Comparison of ENCODE assay signal across 18 mouse cellular contexts in genomic region chr5:140177582-140177981, GRCm38 (mm10).
DNase-seq lines count a peak whose midpoint lies in the region; ATAC-seq lines count a peak whose summit lies in the region.
"Had no signal": no experiment of that assay in that cellular context is flagged by ENCODE, and none has a peak within 500 bp of the region (broad histone marks: within the 10 kb centered on the region; RNA-seq: fewer than 3 reads in every experiment).

No protein-coding gene starts in this region.

- DNase-seq in heart, adult 8-10 months (ENCODE audit: low spot score): no peak
- no peak for DNase-seq in kidney, postnatal 4 days
- DNase-seq in right cerebral cortex, postnatal 4 days: no peak
- DNase-seq: embryo, embryonic 11 days had no signal

- no peaks in the 10 kb centered on the region for H3K36me3 ChIP-seq in heart, embryonic 13.5 days
- no peaks in the 10 kb centered on the region for H3K36me3 ChIP-seq in kidney, embryonic 16.5 days (ENCODE audit: insufficient read depth, low read length)
- H3K36me3 ChIP-seq: embryonic facial prominence, embryonic 13.5 days; forebrain, embryonic 12.5 days; forebrain, embryonic 15.5 days; hindbrain, embryonic 15.5 days; intestine, embryonic 15.5 days had no signal

- no peak overlapping the region for H3K4me2 ChIP-seq in heart, embryonic 13.5 days
- H3K4me2 ChIP-seq in kidney, embryonic 16.5 days (replicated peaks; ENCODE audit: low read depth, low read length): no peak overlapping the region
- H3K4me2 ChIP-seq: embryonic facial prominence, embryonic 13.5 days; forebrain, embryonic 12.5 days; forebrain, embryonic 15.5 days; heart, embryonic 11.5 days; hindbrain, embryonic 15.5 days; intestine, embryonic 15.5 days had no signal

- no peaks in the 10 kb centered on the region for H3K27me3 ChIP-seq in heart, embryonic 13.5 days (replicated peaks)
- no peaks in the 10 kb centered on the region for H3K27me3 ChIP-seq in kidney, embryonic 16.5 days (ENCODE audit: insufficient read depth, low read length)
- H3K27me3 ChIP-seq: embryonic facial prominence, embryonic 13.5 days; forebrain, embryonic 12.5 days; forebrain, embryonic 15.5 days; hindbrain, embryonic 15.5 days; intestine, embryonic 15.5 days had no signal

- H3K4me1 ChIP-seq in heart, embryonic 13.5 days: peaks cover 21% of the 10 kb centered on the region
- H3K4me1 ChIP-seq in kidney, embryonic 16.5 days (ENCODE audit: insufficient read depth, low read length): peaks cover 40% of the 10 kb centered on the region
- H3K4me1 ChIP-seq: intestine, embryonic 15.5 days had no signal

- no peak overlapping the region for H3K4me3 ChIP-seq in heart, embryonic 13.5 days
- H3K4me3 ChIP-seq in kidney, embryonic 16.5 days (ENCODE audit: low read length): no peak overlapping the region
- H3K4me3 ChIP-seq: embryonic facial prominence, embryonic 10.5 days; embryonic facial prominence, embryonic 13.5 days; erythroblast, embryonic 14.5 days; forebrain, embryonic 12.5 days; forebrain, embryonic 15.5 days; heart, adult 2 months; hindbrain, embryonic 15.5 days; intestine, embryonic 15.5 days had no signal

- no peak for ATAC-seq in heart, embryonic 13.5 days (ENCODE audit: extremely low read depth, insufficient number of reproducible peaks, low FRiP score, low TSS enrichment)
- ATAC-seq in kidney, embryonic 16.5 days (ENCODE audit: low FRiP score, low TSS enrichment): no peak
- 0 out of 2 replicates have a peak, but pooled peaks have one; percentile 24 for ATAC-seq in common myeloid progenitor, adult 5-6 weeks (replicated peaks; ENCODE audit: low read depth, poor library complexity, severe bottlenecking)
- ATAC-seq: activated CD4-positive, CD25-positive, alpha-beta regulatory T cell, adult 4 months; CD4-positive, CD25-positive, alpha-beta regulatory T cell, adult 4 months; forebrain, embryonic 15.5 days; intestine, embryonic 15.5 days had no signal

- H3K9ac ChIP-seq in heart, embryonic 13.5 days: peak overlapping the region; percentile 1; the same call in 1 of the 2 replicates
- no peak overlapping the region for H3K9ac ChIP-seq in kidney, embryonic 16.5 days (replicated peaks; ENCODE audit: low read length)
- H3K9ac ChIP-seq: embryonic facial prominence, embryonic 13.5 days; forebrain, embryonic 15.5 days; hindbrain, embryonic 15.5 days; intestine, embryonic 15.5 days had no signal

- H3K9me3 ChIP-seq in heart, embryonic 13.5 days: no peaks in the 10 kb centered on the region
- no peaks in the 10 kb centered on the region for H3K9me3 ChIP-seq in kidney, embryonic 16.5 days (ENCODE audit: low read length)
- H3K9me3 ChIP-seq: embryonic facial prominence, embryonic 10.5 days; embryonic facial prominence, embryonic 13.5 days; forebrain, embryonic 12.5 days; forebrain, embryonic 15.5 days; hindbrain, embryonic 15.5 days; intestine, embryonic 15.5 days had no signal

- 83% methylated on average over 8 of the region's 8 CpGs for WGBS in heart, embryonic 13.5 days
- WGBS in kidney, embryonic 16.5 days: 62% methylated on average over 8 of the region's 8 CpGs

- H3K27ac ChIP-seq in heart, embryonic 13.5 days (replicated peaks): no peak overlapping the region
- H3K27ac ChIP-seq in kidney, embryonic 16.5 days (ENCODE audit: low read length): 0 out of 2 replicates have a peak overlapping the region, but pooled peaks have one; percentile 5
- H3K27ac ChIP-seq: embryonic facial prominence, embryonic 10.5 days; embryonic facial prominence, embryonic 13.5 days; forebrain, embryonic 12.5 days; intestine, embryonic 15.5 days had no signal
